Mouse (Mus musculus): ENCODE results near the gene Lypd4. TPM values are rescaled to one million over a fixed set of nuclear protein-coding genes. Genes with fewer than 3 reads are reported as not detected.
A peak's percentile ranks its signal among the peaks of the same experiment; 100 is the strongest.
"Not testable (repeated sequence)": the region's sequence is repeated elsewhere in the genome, so short reads cannot be mapped to it uniquely, and the experiment has no call there.

The Lypd4 gene
- polyA plus RNA-seq, 1 experiment from 2014 or later, result not detected

DNA sequence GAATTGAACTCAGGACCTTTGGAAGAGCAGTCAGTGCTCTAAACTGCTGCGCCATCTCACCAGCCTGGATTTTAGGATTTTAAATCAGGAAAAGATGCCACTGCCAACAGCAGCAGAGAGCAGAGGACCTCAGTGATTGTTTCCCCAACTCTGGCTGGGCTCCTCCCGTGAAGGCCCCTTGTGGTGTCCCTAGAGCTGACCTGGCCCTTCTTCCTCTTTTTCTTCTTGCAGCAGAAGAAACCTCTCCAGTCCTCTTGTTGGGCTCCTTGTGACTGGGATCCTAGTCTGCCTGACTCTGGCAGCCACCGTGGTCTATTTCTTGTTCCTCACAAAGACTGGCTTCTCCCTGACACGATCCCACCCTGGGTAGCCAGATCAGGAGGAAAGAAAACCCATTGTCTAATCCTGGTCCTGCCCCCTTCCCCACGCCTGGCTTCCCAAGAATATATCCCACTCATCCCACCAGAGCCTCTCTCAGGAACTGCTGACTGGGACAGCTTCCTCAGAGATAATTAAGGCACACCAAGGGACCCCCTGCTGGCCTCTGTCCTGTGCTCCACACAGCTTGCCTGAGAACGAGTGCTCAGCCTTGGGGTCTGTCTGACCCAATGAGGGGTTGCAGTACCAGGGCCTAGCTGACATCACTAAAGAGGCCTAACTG, 13.2 kb downstream of the Lypd4 start:
- no peaks in the 10 kb centered on the region for H3K4me1 ChIP-seq (ENCODE audit: control insufficient read depth, insufficient read depth, low read length)
- no peaks in the 10 kb centered on the region for H3K36me3 ChIP-seq (ENCODE audit: control insufficient read depth, insufficient read depth, low read length)
- no peak overlapping the region for H3K27ac ChIP-seq (ENCODE audit: low read length)
- no peaks in the 10 kb centered on the region for H3K27me3 ChIP-seq (replicated peaks; ENCODE audit: control insufficient read depth, insufficient read depth, low read length)
- 50% methylated on average over 6 of the region's 6 CpGs for WGBS
- H3K4me3 ChIP-seq (ENCODE audit: low read length), result no peak overlapping the region
- no peak overlapping the region for H3K9ac ChIP-seq (ENCODE audit: low read depth, low read length)
- ATAC-seq, result no peak
- H3K4me2 ChIP-seq (ENCODE audit: low read depth, low read length), result no peak overlapping the region
- no peaks in the 10 kb centered on the region for H3K9me3 ChIP-seq (ENCODE audit: control insufficient read depth, low read length)

DNA sequence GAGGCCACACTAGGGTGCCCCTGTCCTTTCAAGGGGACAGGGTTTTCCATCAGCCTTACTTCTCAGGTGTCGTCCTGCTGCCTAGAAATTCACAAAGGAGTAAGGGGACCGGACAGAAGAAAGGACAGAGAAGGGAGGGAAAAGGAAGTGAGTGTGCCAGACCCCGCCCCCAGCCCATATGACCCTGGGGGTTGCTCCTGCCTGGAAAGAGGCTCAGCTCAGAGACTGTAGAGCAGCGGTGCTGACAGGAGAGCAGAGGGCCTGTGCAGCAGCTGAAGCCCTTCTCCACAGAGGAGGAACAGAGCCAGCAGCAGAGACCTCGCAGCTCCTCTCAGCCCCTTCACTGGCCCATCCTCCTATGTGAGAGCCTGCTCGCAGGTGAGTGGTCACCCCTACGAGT, 16.0 kb downstream of the Lypd4 start:
- Histone ChIP-seq H3K4me1 (ENCODE audit: control insufficient read depth, insufficient read depth, low read length) (0 out of 2 replicates have a peak, but pooled peaks cover 2% of the 10 kb centered on the region), H3K36me3 (ENCODE audit: control insufficient read depth, insufficient read depth, low read length) (no peaks in the 10 kb centered on the region), H3K9ac (ENCODE audit: low read depth, low read length) (peak overlapping the region; percentile 11; the same call in 1 of the 2 replicates), H3K27me3 (replicated peaks; ENCODE audit: control insufficient read depth, insufficient read depth, low read length) (no peaks in the 10 kb centered on the region), H3K9me3 (ENCODE audit: control insufficient read depth, low read length) (no peaks in the 10 kb centered on the region), H3K27ac (ENCODE audit: low read length) (no peak overlapping the region), H3K4me3 (ENCODE audit: low read length) (no peak overlapping the region), H3K4me2 (ENCODE audit: low read depth, low read length) (no peak overlapping the region)
- ATAC-seq, result no peak
- WGBS, result 30% methylated on average over 7 of the region's 7 CpGs

DNA sequence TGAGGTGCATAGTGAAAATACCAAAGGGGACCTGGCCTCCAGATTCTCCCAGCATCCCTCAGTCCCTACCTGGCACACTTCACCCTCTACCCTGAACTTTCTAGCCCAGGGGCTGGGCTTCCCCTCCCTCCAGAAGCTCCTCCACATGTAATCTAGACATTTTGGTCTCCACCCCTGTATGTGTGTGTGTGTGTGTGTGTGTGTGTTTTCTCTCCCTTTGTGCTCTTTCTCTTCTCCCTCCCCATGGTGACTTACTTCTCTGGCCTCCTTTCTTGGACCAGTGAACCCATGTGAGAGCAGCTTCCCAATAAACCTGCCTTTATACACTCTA, 16.5 kb downstream of the Lypd4 start:
- no peaks in the 10 kb centered on the region for H3K27me3 ChIP-seq (replicated peaks; ENCODE audit: control insufficient read depth, insufficient read depth, low read length)
- no peak overlapping the region for H3K4me3 ChIP-seq (ENCODE audit: low read length)
- no peaks in the 10 kb centered on the region for H3K9me3 ChIP-seq (ENCODE audit: control insufficient read depth, low read length)
- no peak overlapping the region for H3K27ac ChIP-seq (ENCODE audit: low read length)
- H3K4me1 ChIP-seq (ENCODE audit: control insufficient read depth, insufficient read depth, low read length), result 0 out of 2 replicates have a peak, but pooled peaks cover 2% of the 10 kb centered on the region
- H3K36me3 ChIP-seq (ENCODE audit: control insufficient read depth, insufficient read depth, low read length), result no peaks in the 10 kb centered on the region
- no peak overlapping the region for H3K9ac ChIP-seq (ENCODE audit: low read depth, low read length)
- H3K4me2 ChIP-seq (ENCODE audit: low read depth, low read length), result no peak overlapping the region
- peak; percentile 43 for ATAC-seq

DNA sequence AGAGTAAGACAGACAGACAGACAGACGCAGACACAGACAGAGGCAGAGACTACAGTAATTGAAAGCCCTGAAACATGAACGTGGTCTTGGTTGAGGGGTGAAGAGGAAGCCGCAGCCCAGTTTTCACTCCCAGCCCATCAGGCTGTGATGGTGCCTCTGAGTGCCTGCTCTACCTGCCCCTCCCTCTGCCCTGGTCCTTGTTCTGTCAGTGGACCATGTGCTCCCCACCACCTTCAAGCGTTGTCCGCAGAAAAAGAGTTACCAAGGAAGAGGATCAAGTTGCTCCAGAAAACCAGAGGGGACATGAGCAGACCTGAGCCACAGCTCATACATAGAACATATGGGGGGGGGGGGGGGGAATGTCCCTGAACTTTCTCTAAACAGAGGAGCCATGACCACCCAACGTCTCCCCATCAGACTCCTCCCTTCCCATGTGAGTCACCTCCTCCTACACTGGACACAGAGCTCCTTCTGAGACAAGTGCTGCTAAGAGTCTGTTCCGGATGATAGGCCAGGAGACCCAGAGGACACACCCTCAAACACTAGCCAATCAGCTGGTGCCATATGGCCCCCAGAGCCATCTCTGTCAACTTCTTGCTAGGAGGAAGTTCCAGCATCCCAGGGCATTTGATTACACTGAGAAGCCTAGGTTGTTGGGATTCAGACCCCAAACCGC, 17.0 kb downstream of the Lypd4 start:
- no peak overlapping the region for H3K27ac ChIP-seq (ENCODE audit: low read length)
- peak; percentile 81 for ATAC-seq

DNA sequence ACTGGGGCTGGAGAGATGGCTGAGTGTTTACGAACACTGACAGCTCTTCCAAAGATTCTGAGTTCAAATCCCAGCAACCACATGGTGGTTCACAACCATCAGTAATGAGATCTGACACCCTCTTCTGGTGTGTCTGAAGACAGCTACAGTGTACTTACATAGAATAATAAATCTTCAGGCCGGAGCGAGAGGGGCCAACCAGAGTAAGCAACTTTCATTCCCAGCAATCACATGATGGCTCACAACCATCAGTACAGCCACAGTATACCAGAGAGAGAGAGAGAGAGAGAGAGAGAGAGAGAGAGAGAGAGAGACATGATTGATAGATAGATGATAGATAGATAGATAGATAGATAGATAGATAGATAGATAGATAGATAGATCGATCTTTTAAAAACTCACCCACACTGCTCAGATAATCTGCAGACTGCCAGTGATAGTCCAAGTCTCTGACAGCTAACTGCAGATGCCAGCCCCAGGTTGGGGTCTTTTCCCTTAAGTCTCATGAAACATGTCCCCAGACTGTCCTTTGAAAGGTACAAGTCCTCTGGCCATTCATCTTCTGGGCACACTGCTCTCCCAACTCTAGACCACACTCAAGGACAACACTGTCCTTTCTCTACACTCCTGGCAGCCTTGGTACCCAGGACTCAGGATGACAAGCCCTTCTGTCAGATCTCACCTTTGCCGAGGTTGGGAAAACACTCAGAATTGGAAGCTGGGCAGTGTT, 18.0 kb downstream of the Lypd4 start:
- no peak overlapping the region for H3K9ac ChIP-seq (ENCODE audit: low read depth, low read length)
- H3K27ac ChIP-seq (ENCODE audit: low read length), result no peak overlapping the region
- 74% methylated on average over 5 of the region's 5 CpGs for WGBS
- no peak overlapping the region for H3K4me3 ChIP-seq (ENCODE audit: low read length)
- H3K4me2 ChIP-seq (ENCODE audit: low read depth, low read length), result no peak overlapping the region
- ATAC-seq, result no peak
- H3K36me3 ChIP-seq (ENCODE audit: control insufficient read depth, insufficient read depth, low read length), result no peaks in the 10 kb centered on the region
- H3K4me1 ChIP-seq (ENCODE audit: control insufficient read depth, insufficient read depth, low read length), result 0 out of 2 replicates have a peak, but pooled peaks cover 2% of the 10 kb centered on the region
- H3K27me3 ChIP-seq (replicated peaks; ENCODE audit: control insufficient read depth, insufficient read depth, low read length), result no peaks in the 10 kb centered on the region
- H3K9me3 ChIP-seq (ENCODE audit: control insufficient read depth, low read length), result no peaks in the 10 kb centered on the region

More for the DNA sequence above, 17.0 kb downstream of the Lypd4 start:
- 73% methylated on average over 8 of the region's 8 CpGs for WGBS
- Histone ChIP-seq H3K4me3 (ENCODE audit: low read length) (no peak overlapping the region), H3K4me1 (ENCODE audit: control insufficient read depth, insufficient read depth, low read length) (0 out of 2 replicates have a peak, but pooled peaks cover 2% of the 10 kb centered on the region), H3K36me3 (ENCODE audit: control insufficient read depth, insufficient read depth, low read length) (no peaks in the 10 kb centered on the region), H3K27me3 (replicated peaks; ENCODE audit: control insufficient read depth, insufficient read depth, low read length) (no peaks in the 10 kb centered on the region), H3K9me3 (ENCODE audit: control insufficient read depth, low read length) (no peaks in the 10 kb centered on the region), H3K9ac (ENCODE audit: low read depth, low read length) (no peak overlapping the region), H3K4me2 (ENCODE audit: low read depth, low read length) (no peak overlapping the region)

DNA sequence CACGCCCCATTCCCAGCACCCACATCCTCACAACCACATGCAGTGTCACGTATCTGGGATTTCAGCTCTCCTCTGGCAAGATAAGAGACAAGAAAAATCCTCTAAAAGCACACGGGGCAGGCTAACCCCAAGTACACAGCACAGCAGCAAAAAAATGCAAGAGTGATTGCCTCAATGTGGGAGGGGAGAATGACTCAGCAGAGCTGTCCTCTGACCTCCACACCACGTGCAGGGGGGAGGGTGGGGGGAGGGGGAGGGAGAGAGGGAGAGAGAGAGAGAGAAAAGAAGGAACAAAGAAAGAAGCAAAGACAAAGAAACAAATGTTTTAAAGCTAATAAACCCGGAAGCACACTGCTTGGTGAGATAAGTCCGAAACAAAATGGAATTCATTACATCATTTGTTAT, 18.8 kb downstream of the Lypd4 start:
- H3K27me3 ChIP-seq (replicated peaks; ENCODE audit: control insufficient read depth, insufficient read depth, low read length), result no peaks in the 10 kb centered on the region
- 28% methylated on average over 6 of the region's 6 CpGs for WGBS
- no peak overlapping the region for H3K4me2 ChIP-seq (ENCODE audit: low read depth, low read length)
- ATAC-seq, result peak; percentile 76
- H3K4me1 ChIP-seq (ENCODE audit: control insufficient read depth, insufficient read depth, low read length), result 0 out of 2 replicates have a peak, but pooled peaks cover 2% of the 10 kb centered on the region
- H3K9ac ChIP-seq (ENCODE audit: low read depth, low read length), result no peak overlapping the region
- H3K4me3 ChIP-seq (ENCODE audit: low read length), result no peak overlapping the region
- H3K36me3 ChIP-seq (ENCODE audit: control insufficient read depth, insufficient read depth, low read length), result no peaks in the 10 kb centered on the region
- no peak overlapping the region for H3K27ac ChIP-seq (ENCODE audit: low read length)
- H3K9me3 ChIP-seq (ENCODE audit: control insufficient read depth, low read length), result no peaks in the 10 kb centered on the region

DNA sequence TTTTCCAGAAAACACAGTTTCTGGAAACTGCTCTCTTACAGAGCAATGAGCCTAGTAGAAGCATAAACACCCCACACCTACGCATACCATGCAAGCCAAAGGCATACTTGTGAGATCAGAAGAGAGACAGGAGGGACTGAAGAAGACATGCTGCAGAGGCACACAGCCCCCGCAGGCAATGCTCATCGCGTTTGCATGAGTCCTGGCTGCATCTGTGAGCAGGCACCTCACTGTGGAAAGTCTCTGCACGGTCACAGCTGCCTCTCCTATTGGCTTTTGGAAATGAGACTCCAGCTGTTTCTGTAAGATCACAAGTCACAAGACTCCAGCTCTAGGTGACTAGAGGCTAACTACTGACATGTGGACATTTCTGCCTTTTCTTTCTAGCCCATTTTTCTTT, 19.6 kb downstream of the Lypd4 start:
- Histone ChIP-seq H3K9ac (ENCODE audit: low read depth, low read length) (no peak overlapping the region), H3K4me2 (ENCODE audit: low read depth, low read length) (no peak overlapping the region), H3K36me3 (ENCODE audit: control insufficient read depth, insufficient read depth, low read length) (no peaks in the 10 kb centered on the region), H3K9me3 (ENCODE audit: control insufficient read depth, low read length) (no peaks in the 10 kb centered on the region), H3K27me3 (replicated peaks; ENCODE audit: control insufficient read depth, insufficient read depth, low read length) (no peaks in the 10 kb centered on the region), H3K4me1 (ENCODE audit: control insufficient read depth, insufficient read depth, low read length) (0 out of 2 replicates have a peak, but pooled peaks cover 2% of the 10 kb centered on the region), H3K27ac (ENCODE audit: low read length) (no peak overlapping the region), H3K4me3 (ENCODE audit: low read length) (no peak overlapping the region)
- ATAC-seq, result no peak
- WGBS, result 20% methylated on average over 5 of the region's 5 CpGs

DNA sequence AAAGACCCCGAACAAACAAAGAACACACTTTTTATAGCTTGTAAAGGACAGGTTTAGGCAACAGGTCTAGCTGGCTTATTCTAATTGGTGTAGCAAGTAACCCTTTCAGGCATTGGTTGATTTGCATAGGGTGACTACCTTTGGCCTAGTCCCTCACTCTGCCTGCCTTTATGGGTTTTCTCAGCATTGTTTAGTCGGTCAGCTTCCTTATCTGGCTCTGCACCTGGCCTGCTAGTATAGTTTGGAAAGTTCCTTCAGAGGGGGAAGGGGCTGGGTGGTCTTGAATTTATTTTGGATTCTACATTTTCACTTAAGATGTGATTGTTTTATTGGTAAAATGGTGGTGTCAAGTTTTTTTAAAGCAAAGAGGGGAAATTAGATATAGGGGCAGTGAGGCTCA, 23.2 kb downstream of the Lypd4 start:
- not testable (repeated sequence) for H3K4me3 ChIP-seq (ENCODE audit: low read length); H3K27me3 ChIP-seq (replicated peaks; ENCODE audit: control insufficient read depth, insufficient read depth, low read length); H3K9me3 ChIP-seq (ENCODE audit: control insufficient read depth, low read length); H3K4me2 ChIP-seq (ENCODE audit: low read depth, low read length); ATAC-seq; H3K9ac ChIP-seq (ENCODE audit: low read depth, low read length); H3K36me3 ChIP-seq (ENCODE audit: control insufficient read depth, insufficient read depth, low read length); H3K4me1 ChIP-seq (ENCODE audit: control insufficient read depth, insufficient read depth, low read length); H3K27ac ChIP-seq (ENCODE audit: low read length)
- 18% methylated on average over 2 of the region's 2 CpGs for WGBS

DNA sequence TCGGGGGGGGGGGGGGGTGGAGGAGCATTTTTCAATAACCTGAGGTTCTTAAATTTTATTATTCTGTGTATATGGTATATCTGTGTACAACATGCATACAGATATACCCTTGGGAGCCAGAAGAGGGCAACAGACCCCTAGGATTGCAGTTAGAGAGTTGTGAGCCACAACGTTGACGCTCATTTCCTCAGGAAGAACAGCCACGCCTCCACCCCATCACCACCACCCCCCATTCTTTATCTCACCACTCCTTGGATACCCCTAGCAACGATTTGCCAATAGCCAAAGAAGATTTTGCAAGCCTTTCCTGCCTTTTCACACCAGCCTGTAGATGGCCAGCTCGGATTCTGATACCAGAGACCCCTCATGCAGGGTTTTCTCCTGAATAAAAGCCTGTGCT, 24.0 kb downstream of the Lypd4 start:
- Histone ChIP-seq H3K4me1 (ENCODE audit: control insufficient read depth, insufficient read depth, low read length) (0 out of 2 replicates have a peak, but pooled peaks cover 2% of the 10 kb centered on the region), H3K4me3 (ENCODE audit: low read length) (no peak overlapping the region), H3K9me3 (ENCODE audit: control insufficient read depth, low read length) (no peaks in the 10 kb centered on the region), H3K36me3 (ENCODE audit: control insufficient read depth, insufficient read depth, low read length) (no peaks in the 10 kb centered on the region), H3K27me3 (replicated peaks; ENCODE audit: control insufficient read depth, insufficient read depth, low read length) (no peaks in the 10 kb centered on the region), H3K9ac (ENCODE audit: low read depth, low read length) (no peak overlapping the region), H3K27ac (ENCODE audit: low read length) (no peak overlapping the region), H3K4me2 (ENCODE audit: low read depth, low read length) (no peak overlapping the region)
- 9% methylated on average over 6 of the region's 6 CpGs for WGBS
- peak; percentile 53; the same call in 1 of the 2 replicates for ATAC-seq
